ENCODE assay signal across 9 mouse cellular contexts in genomic region chr6:129558946-129559640, GRCm38 (mm10). TPM values are rescaled to one million over a fixed set of nuclear protein-coding genes. Genes with fewer than 3 reads are reported as not detected.
DNase-seq lines count a peak whose midpoint lies in the region; ATAC-seq and TF ChIP-seq lines count a peak whose summit lies in the region.
"Had no signal": no experiment of that assay in that cellular context is flagged by ENCODE, and none has a peak within 500 bp of the region (broad histone marks: within the 10 kb centered on the region; RNA-seq: fewer than 3 reads in every experiment).

No protein-coding gene starts in this region.

- no peak overlapping the region for H3K27ac ChIP-seq in liver, adult 2 months (replicated peaks; ENCODE audit: insufficient read depth, low read depth, low read length)
- H3K27ac ChIP-seq in stomach, embryonic 14.5 days (ENCODE audit: low read length) = no peak overlapping the region

- no peaks in the 10 kb centered on the region for H3K79me2 ChIP-seq in liver, adult 2 months (ENCODE audit: control insufficient read depth, insufficient read depth, low read length)

- intact Hi-C loops in gastrocnemius, postnatal 36 days (cut with DNase I) = no loop called here

- no peak overlapping the region for H3K4me3 ChIP-seq in liver, adult 2 months (ENCODE audit: insufficient read depth, low read depth, low read length)
- no peak overlapping the region for H3K4me3 ChIP-seq in stomach, embryonic 14.5 days (ENCODE audit: low read depth, low read length)
- H3K4me3 ChIP-seq: erythroblast, embryonic 14.5 days had no signal

- H3K27me3 ChIP-seq in liver, adult 2 months (ENCODE audit: control insufficient read depth, insufficient read depth, low read length) = no peaks in the 10 kb centered on the region
- H3K27me3 ChIP-seq in stomach, embryonic 14.5 days (ENCODE audit: control insufficient read depth, insufficient read depth, low read length) = no peaks in the 10 kb centered on the region

- peak; percentile 80 for TF ChIP-seq CTCF in liver, adult 2 months (IDR thresholded peaks at IDR 0.05; ENCODE audit: low read depth, low read length)

- H3K9me3 ChIP-seq in stomach, embryonic 14.5 days (ENCODE audit: control insufficient read depth, low read depth, low read length) = no peaks in the 10 kb centered on the region

- H3K4me1 ChIP-seq in liver, adult 2 months (ENCODE audit: control insufficient read depth, insufficient read depth, low read length) = peaks cover 2% of the 10 kb centered on the region; the same call in 1 of the 2 replicates
- no peaks in the 10 kb centered on the region for H3K4me1 ChIP-seq in stomach, embryonic 14.5 days (ENCODE audit: control insufficient read depth, insufficient read depth, low read length)

- ATAC-seq in monocyte, adult 5-6 weeks (replicated peaks; ENCODE audit: insufficient number of reproducible peaks, low FRiP score, low TSS enrichment, poor library complexity, severe bottlenecking) = peak; percentile 92
- peak; percentile 82; the same call in 1 of the 2 replicates for ATAC-seq in stomach, embryonic 14.5 days (ENCODE audit: insufficient number of reproducible peaks, insufficient read depth, low FRiP score, low read depth)

- no peak for TF ChIP-seq POLR2A in liver, adult 2 months (IDR thresholded peaks at IDR 0.05; ENCODE audit: extremely low read depth, insufficient read depth, low read length)

- DNase-seq in 416B (ENCODE audit: low read depth) (peak; percentile 77), ZHBTc4 (ENCODE audit: low read depth, low spot score) (peak; percentile 77)
- peak; percentile 91 for DNase-seq in embryo, embryonic 10 days (ENCODE audit: low spot score)
- DNase-seq in gastrocnemius, postnatal 36 days = peak; percentile 40 to 51
- DNase-seq in kidney, adult 11 months = peak; percentile 41
- DNase-seq in liver, adult 2 months (ENCODE audit: extremely low read depth, low read depth, low spot score) = peak; percentile 47

- no peaks in the 10 kb centered on the region for H3K36me3 ChIP-seq in liver, adult 2 months (ENCODE audit: control insufficient read depth, insufficient read depth, low read length)
- no peaks in the 10 kb centered on the region for H3K36me3 ChIP-seq in stomach, embryonic 14.5 days (ENCODE audit: control insufficient read depth, insufficient read depth, low read length)

- 12% methylated on average over 12 of the region's 12 CpGs for WGBS in liver, adult 2 months
- WGBS in stomach, embryonic 14.5 days = 21% methylated on average over 12 of the region's 12 CpGs

- no peak overlapping the region for H3K9ac ChIP-seq in liver, adult 2 months (ENCODE audit: low read depth, low read length)
- H3K9ac ChIP-seq in stomach, embryonic 14.5 days (replicated peaks; ENCODE audit: low read depth, low read length) = no peak overlapping the region

- 0 out of 2 replicates have a peak overlapping the region, but pooled peaks have one; percentile 16 for H3K4me2 ChIP-seq in stomach, embryonic 14.5 days (replicated peaks; ENCODE audit: low read depth, low read length)

RNA-seq across cellular contexts. Expression of gene Klre1, which starts 18.6 kb away (rescaled TPM):
- total RNA-seq in gastrocnemius, postnatal 36 days (2021) = not detected
- 0.20 and 0.28 TPM in 2 replicates for total RNA-seq in liver, adult 2 months (2014; rRNA removed)
- 0.07 and 0.10 TPM in 2 replicates for polyA plus RNA-seq in liver, adult 2 months (2012; rRNA removed)
- total RNA-seq in monocyte, adult 5-6 weeks (2017) = 390 to 1,008 TPM (median 400 TPM) in 3 replicates
- polyA plus RNA-seq in stomach, embryonic 14.5 days (2014; fragmentation: Nextera tagmentation; extraction: Ambion mirVana) = not detected in 2 replicates
- polyA plus RNA-seq: erythroblast, embryonic 14.5 days had no signal

RNA-seq across cellular contexts. Expression of gene Gabarapl1, which starts 26.1 kb away (rescaled TPM):
- total RNA-seq in gastrocnemius, postnatal 36 days (2021) = 10 to 100 TPM; 38.1 to 59.3 TPM
- total RNA-seq in liver, adult 2 months (2014; rRNA removed) = 355 and 458 TPM in 2 replicates
- polyA plus RNA-seq in liver, adult 2 months (2012; rRNA removed) = 318 and 321 TPM in 2 replicates
- 27.9 to 39.7 TPM (median 35.0 TPM) in 3 replicates for total RNA-seq in monocyte, adult 5-6 weeks (2017)
- polyA plus RNA-seq in stomach, embryonic 14.5 days (2014; fragmentation: Nextera tagmentation; extraction: Ambion mirVana) = 13.2 and 15.6 TPM in 2 replicates

RNA-seq across cellular contexts. Expression of gene Klrd1, which starts 32.5 kb away (rescaled TPM):
- total RNA-seq in gastrocnemius, postnatal 36 days (2021) = not detected
- total RNA-seq in liver, adult 2 months (2014; rRNA removed) = 0.83 and 1.3 TPM in 2 replicates
- polyA plus RNA-seq in liver, adult 2 months (2012; rRNA removed) = 0.13 and 0.14 TPM in 2 replicates
- total RNA-seq in monocyte, adult 5-6 weeks (2017) = 278 to 891 TPM (median 296 TPM) in 3 replicates
- polyA plus RNA-seq in stomach, embryonic 14.5 days (2014; fragmentation: Nextera tagmentation; extraction: Ambion mirVana) = 0.29 and 0.69 TPM in 2 replicates
- polyA plus RNA-seq: erythroblast, embryonic 14.5 days had no signal

RNA-seq across cellular contexts. Expression of gene Tmem52b, which starts 46.7 kb away (rescaled TPM):
- not detected for total RNA-seq in gastrocnemius, postnatal 36 days (2021)
- not detected in 2 replicates for total RNA-seq in liver, adult 2 months (2014; rRNA removed)
- polyA plus RNA-seq in liver, adult 2 months (2012; rRNA removed) = not detected in 2 replicates
- 1.9 TPM in 1 of 3 replicates, not detected in the others for total RNA-seq in monocyte, adult 5-6 weeks (2017)
- polyA plus RNA-seq in stomach, embryonic 14.5 days (2014; fragmentation: Nextera tagmentation; extraction: Ambion mirVana) = not detected in 2 replicates
- polyA plus RNA-seq: erythroblast, embryonic 14.5 days had no signal

RNA-seq across cellular contexts. Expression of gene Olr1, which starts 52.1 kb away (rescaled TPM):
- not detected for total RNA-seq in gastrocnemius, postnatal 36 days (2021)
- total RNA-seq in liver, adult 2 months (2014; rRNA removed) = 0.07 TPM in 1 of 2 replicates, not detected in the other
- polyA plus RNA-seq in liver, adult 2 months (2012; rRNA removed) = not detected in 2 replicates
- 8.4 to 15.7 TPM (median 11.1 TPM) in 3 replicates for total RNA-seq in monocyte, adult 5-6 weeks (2017)
- polyA plus RNA-seq in stomach, embryonic 14.5 days (2014; fragmentation: Nextera tagmentation; extraction: Ambion mirVana) = not detected in 2 replicates
- polyA plus RNA-seq: erythroblast, embryonic 14.5 days had no signal

Comparison
In these comparisons a context has a peak if more than half of its experiments do, and no peak if none do; other contexts are left out.
1. DNase-seq: peak in every context shown above with its lines; median percentile 91 in embryo, embryonic 10 days; 77 in 416B; 77 in ZHBTc4; 47 in liver, adult 2 months; 46 in gastrocnemius, postnatal 36 days; 41 in kidney, adult 11 months.
2. RNA of gene Klre1, which starts 18.6 kb away (total RNA-seq): 390 to 1,008 TPM in monocyte, adult 5-6 weeks; 0.20 to 0.28 TPM in liver, adult 2 months and not detected in gastrocnemius, postnatal 36 days; every median in the first group is over 100 times any median in the second.
3. RNA of gene Klrd1, which starts 32.5 kb away (total RNA-seq): 278 to 891 TPM in monocyte, adult 5-6 weeks; 0.83 to 1.3 TPM in liver, adult 2 months and not detected in gastrocnemius, postnatal 36 days; every median in the first group is over 100 times any median in the second.